Mouse (Mus musculus): ENCODE data around the gene Rab7b. TPM values are rescaled to one million over a fixed set of nuclear protein-coding genes. Genes with fewer than 3 reads are reported as not detected.

Gene Rab7b
- polyA plus RNA-seq, 1 experiment from 2014 or later: 1.2 TPM

DNA sequence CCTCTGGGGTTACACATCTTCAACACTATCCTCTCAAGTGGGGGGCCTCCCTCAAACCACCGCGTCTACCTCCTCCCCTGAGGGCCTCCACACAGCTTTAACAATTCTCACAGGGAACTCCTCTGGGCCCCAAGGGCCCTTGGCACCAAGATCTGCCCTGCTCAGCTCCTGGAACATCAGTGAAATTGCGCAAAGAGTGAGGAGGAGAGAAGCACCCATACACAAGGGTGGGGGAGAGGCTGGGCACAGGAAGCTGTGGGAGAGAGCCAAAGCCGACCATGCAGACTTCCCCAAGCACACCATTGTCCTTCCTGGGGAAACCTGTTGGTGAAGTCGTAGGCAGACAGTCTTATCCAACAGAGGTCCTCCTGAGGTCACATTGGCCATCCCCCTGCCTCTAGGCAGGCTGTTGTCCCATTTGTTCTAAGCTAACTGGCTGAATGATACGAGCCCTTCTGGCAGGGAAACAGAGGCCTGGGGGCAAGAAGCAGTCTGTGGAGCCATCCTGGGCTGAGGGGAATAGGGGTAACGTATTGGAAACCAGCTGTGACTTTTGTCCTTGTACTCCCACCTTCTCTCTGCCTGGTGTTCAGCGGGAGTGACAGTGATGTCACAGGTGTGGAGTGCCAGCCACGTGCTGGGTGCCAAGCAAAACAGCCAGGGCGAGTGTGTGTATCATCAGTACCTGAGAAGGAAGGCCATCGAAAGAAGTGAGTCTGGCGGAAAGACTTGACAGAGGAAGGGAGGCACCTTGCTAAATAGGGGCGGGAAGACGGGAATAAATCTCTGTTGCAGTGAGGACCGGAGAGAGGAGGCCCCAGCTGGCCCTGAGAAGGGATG is 61.4 kb downstream of the Rab7b start:
- no peak overlapping the region for H3K27ac ChIP-seq
- H3K36me3 ChIP-seq: no peaks in the 10 kb centered on the region
- H3K27me3 ChIP-seq: no peaks in the 10 kb centered on the region
- H3K4me2 ChIP-seq: no peak overlapping the region
- H3K4me3 ChIP-seq: no peak overlapping the region
- no peak overlapping the region for H3K9ac ChIP-seq
- H3K9me3 ChIP-seq: no peaks in the 10 kb centered on the region
- ATAC-seq (ENCODE audit: low FRiP score): no peak
- WGBS: 83% methylated on average over 15 of the region's 15 CpGs
- H3K4me1 ChIP-seq (replicated peaks): 0 out of 2 replicates have a peak, but pooled peaks cover 9% of the 10 kb centered on the region

DNA sequence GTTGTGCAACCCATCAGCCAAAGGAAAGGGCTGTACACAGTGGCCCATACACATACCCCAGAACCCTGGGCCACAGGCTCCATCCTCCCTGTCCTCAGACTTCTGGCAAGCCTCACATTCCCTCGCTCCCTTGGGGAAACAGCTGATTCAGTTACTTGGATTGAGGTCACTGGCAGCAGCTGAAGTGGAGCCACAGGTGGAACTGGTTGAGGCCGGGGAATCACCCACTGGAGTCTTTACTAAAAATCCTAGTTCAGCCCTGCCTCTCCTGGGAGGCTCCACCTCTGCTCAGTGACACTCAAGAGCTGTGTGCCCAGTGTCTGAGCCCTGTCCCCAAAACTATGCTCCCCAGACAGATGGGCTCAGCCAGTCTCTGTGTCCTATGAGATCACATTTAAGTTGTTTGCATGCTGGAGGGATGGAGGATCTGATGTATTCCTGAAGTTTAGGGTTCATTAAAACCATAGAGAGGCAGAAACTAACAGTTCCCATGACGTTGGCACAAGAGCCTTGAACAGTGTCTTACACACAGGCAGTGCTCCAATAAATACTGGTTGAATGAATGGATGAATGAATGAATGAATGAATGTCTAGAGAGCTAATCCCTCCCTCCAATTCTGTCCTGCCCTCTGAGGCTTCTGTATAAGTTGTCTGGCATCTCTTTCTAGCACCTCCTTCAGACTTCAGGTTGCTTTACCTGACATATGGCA is 62.8 kb downstream of the Rab7b start:
- H3K4me1 ChIP-seq (replicated peaks): 0 out of 2 replicates have a peak, but pooled peaks cover 9% of the 10 kb centered on the region
- H3K9ac ChIP-seq: no peak overlapping the region
- ATAC-seq (ENCODE audit: low FRiP score): no peak
- H3K27ac ChIP-seq: no peak overlapping the region
- no peaks in the 10 kb centered on the region for H3K27me3 ChIP-seq
- H3K4me2 ChIP-seq: no peak overlapping the region
- H3K36me3 ChIP-seq: no peaks in the 10 kb centered on the region
- WGBS: 77% methylated on average over 3 of the region's 3 CpGs
- no peak overlapping the region for H3K4me3 ChIP-seq
- H3K9me3 ChIP-seq: no peaks in the 10 kb centered on the region

DNA sequence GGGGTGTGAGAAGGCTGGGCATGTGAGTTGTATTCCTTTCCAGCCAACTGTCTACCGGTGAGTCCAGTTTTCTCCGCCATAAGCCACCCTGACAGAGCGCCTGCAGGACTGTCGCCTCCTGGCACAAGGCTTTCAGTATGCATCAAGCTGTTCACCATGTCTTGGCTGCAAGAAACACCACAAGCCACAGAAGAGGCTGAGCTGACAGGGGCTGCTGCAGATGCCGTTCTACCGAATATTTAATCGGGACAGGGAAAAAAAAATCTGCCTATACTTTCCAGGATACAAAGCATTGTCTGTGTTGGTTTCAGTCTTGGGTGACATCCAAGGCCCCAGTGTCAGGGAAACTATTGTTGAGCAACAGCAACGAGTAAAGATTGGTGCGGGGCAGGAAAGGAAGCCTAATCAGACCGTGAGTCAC is 63.4 kb downstream of the Rab7b start:
- H3K27me3 ChIP-seq: no peaks in the 10 kb centered on the region
- H3K4me2 ChIP-seq: no peak overlapping the region
- H3K36me3 ChIP-seq: no peaks in the 10 kb centered on the region
- H3K4me3 ChIP-seq: no peak overlapping the region
- no peak overlapping the region for H3K27ac ChIP-seq
- no peak for ATAC-seq (ENCODE audit: low FRiP score)
- no peak overlapping the region for H3K9ac ChIP-seq
- WGBS: 57% methylated on average over 10 of the region's 10 CpGs
- H3K4me1 ChIP-seq (replicated peaks): 0 out of 2 replicates have a peak, but pooled peaks cover 9% of the 10 kb centered on the region
- H3K9me3 ChIP-seq: no peaks in the 10 kb centered on the region

DNA sequence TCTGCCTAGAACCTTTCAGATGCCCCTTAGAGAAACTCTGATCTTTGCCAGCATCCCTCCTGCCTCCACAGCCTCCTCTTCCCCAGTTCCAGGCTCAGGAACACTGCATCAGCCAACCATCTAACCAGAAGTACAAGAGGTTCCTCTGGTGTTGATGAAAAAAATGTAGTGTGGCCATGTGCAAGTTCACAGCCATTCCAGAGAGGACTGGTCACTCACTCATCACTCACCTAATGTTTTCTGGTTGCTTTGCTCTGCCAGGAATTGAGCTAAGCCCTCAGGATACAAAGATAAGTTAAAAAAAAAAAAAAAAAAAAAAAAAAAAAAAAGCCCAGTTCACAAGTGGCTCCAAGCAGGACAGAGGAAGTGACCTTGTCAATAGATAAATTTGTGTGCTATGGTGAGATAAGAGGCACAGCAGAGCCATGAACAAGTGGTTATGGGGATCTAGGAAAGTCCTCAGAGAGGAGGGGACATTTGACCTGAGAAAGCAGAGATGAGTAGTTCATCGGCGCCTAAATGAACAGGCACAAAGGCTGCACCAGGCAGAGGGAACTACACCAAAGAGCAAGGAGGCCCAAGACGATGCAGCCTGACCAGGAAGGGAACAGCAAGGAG is 65.8 kb downstream of the Rab7b start:
- Histone ChIP-seq H3K36me3 (no peaks in the 10 kb centered on the region), H3K9ac (no peak overlapping the region), H3K4me3 (no peak overlapping the region), H3K4me2 (no peak overlapping the region), H3K27me3 (no peaks in the 10 kb centered on the region), H3K9me3 (no peaks in the 10 kb centered on the region), H3K4me1 (replicated peaks) (0 out of 2 replicates have a peak, but pooled peaks cover 9% of the 10 kb centered on the region), H3K27ac (no peak overlapping the region)
- 79% methylated on average over 3 of the region's 3 CpGs for WGBS
- no peak for ATAC-seq (ENCODE audit: low FRiP score)

DNA sequence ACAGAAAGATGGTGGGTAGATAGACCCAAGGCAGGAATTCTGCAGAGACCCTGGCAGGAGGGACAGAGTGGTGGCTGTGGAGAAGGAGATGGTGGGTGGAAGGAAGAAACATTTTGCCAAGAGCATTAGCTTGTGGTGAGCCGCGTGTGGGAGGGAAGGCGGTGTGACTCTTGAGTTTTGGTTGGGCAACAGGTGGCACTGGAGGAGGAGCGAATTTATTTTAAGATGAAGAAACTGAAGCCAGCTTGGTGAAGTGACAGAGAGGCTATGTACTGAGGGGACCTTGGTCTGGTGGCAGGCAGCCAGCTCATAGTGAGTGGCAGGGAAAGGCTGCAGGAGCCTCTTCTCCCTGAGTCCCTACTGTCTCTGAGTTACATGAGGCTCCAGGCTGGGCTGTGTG is 66.4 kb downstream of the Rab7b start:
- H3K4me1 ChIP-seq (replicated peaks): 0 out of 2 replicates have a peak, but pooled peaks cover 9% of the 10 kb centered on the region

DNA sequence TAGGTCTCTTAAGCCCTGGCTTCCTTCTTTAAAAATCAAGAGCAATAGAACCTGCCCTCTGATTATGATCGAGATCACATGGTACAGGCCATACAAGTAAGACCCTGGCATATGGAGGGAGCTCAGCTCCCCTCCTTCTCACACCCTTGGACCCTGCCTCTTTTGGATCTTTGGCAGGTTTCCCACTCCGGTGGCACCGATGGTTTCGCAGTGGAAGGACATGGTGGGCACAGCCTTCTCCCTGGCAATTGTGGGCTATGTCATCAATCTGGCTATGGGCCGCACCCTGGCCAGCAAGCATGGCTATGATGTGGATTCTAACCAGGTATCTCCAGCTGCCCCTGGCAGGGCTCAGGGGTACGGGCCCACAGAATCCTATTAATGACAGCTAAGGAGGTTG is 68.7 kb downstream of the Rab7b start:
- Histone ChIP-seq H3K27me3 (no peaks in the 10 kb centered on the region), H3K27ac (no peak overlapping the region), H3K4me1 (replicated peaks) (0 out of 2 replicates have a peak, but pooled peaks cover 3% of the 10 kb centered on the region), H3K4me3 (no peak overlapping the region), H3K9me3 (no peaks in the 10 kb centered on the region), H3K36me3 (no peaks in the 10 kb centered on the region), H3K4me2 (no peak overlapping the region), H3K9ac (no peak overlapping the region)
- 88% methylated on average over 6 of the region's 6 CpGs for WGBS
- ATAC-seq (ENCODE audit: low FRiP score): no peak

More for the DNA sequence above, 66.4 kb downstream of the Rab7b start:
- H3K36me3 ChIP-seq: no peaks in the 10 kb centered on the region
- H3K9me3 ChIP-seq: no peaks in the 10 kb centered on the region
- H3K4me3 ChIP-seq: no peak overlapping the region
- WGBS: 92% methylated on average over 4 of the region's 4 CpGs
- no peak overlapping the region for H3K9ac ChIP-seq
- no peak for ATAC-seq (ENCODE audit: low FRiP score)
- H3K4me2 ChIP-seq: no peak overlapping the region
- no peak overlapping the region for H3K27ac ChIP-seq
- H3K27me3 ChIP-seq: no peaks in the 10 kb centered on the region

DNA sequence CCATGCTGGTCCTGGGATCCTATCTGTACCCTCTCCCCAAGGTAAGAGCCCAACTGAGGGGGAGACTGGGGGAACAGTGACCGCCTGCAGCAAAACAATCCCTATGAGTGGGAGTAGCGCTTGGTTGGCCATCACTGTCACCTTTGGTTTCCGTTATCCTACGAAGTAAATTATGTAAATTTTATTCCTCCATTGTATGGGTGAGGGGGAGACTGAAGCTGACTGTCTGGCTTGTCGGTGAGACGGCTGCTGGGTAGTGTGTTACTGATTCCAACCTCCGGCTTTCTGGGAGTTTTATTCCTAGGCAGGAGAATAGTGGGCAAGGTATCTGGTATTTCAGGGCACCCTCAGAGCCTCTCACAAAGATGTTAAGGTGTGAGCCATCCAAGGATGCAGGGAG is 70.3 kb downstream of the Rab7b start:
- Histone ChIP-seq H3K4me3 (no peak overlapping the region), H3K9me3 (no peaks in the 10 kb centered on the region), H3K36me3 (no peaks in the 10 kb centered on the region), H3K27me3 (no peaks in the 10 kb centered on the region), H3K27ac (no peak overlapping the region), H3K4me1 (replicated peaks) (no peaks in the 10 kb centered on the region), H3K4me2 (no peak overlapping the region), H3K9ac (no peak overlapping the region)
- 41% methylated on average over 7 of the region's 7 CpGs for WGBS
- no peak; the same call in 1 of the 2 replicates for ATAC-seq (ENCODE audit: low FRiP score)

DNA sequence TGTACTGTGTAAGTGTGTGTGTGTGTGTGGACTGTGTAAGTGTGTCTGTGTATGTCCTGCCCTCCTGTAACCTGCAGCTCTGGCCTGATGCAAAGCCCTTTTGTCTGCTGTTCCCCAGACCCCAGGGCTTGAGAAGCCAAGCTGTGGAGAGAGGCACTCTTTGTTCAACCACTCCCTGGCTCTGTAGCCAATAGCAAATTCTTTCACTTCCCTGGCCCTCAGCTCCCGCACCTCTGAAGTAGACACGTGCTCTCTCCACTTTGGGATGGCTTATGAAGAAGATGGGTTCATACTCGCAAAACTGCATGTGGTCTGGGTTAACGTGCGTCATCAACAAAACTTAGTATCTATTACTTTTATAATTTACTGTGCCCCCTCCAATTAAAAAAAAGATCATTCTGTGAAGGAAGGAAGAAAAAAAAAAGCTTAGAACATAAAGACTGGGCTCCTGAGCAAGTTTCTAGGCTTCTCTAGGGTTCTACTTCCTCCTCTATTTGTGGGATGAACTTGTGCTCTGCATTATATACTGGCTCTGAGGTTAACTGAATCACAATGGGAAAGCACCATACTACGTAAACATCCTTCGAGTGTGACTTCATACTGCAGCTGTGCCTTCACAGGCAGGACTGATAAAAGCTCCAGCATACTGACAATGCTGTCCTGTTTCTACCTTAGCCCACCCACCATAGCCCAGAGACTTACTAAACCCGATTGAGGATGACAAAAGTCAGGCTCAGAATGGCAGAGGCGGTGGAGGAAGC is 71.4 kb downstream of the Rab7b start:
- Histone ChIP-seq H3K27ac (no peak overlapping the region), H3K4me2 (no peak overlapping the region), H3K36me3 (no peaks in the 10 kb centered on the region), H3K27me3 (no peaks in the 10 kb centered on the region), H3K9ac (no peak overlapping the region), H3K9me3 (no peaks in the 10 kb centered on the region), H3K4me3 (no peak overlapping the region), H3K4me1 (replicated peaks) (no peaks in the 10 kb centered on the region)
- no peak for ATAC-seq (ENCODE audit: low FRiP score)
- 69% methylated on average over 9 of the region's 9 CpGs for WGBS

DNA sequence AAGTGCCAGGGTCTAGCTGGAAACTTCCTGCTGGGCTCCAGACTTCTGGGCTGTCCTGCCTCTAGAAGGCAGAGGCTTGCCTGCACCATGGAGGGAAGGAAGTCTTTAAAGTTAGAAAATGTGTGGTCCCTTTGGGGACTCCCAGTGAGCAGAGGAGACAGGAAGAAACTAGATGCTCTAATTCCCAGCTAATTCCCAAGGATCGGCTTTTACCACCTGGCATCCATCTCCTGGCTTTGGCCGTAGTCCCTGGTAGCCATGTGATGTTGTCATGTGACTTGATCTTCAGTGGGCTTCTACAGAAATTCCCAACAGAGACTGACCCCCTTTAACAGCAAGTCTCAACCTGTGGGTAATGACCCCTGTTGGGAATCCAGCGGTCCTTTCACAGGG is 71.9 kb downstream of the Rab7b start:
- Histone ChIP-seq H3K27ac (no peak overlapping the region), H3K4me1 (replicated peaks) (peaks cover 2% of the 10 kb centered on the region), H3K9me3 (no peaks in the 10 kb centered on the region), H3K36me3 (no peaks in the 10 kb centered on the region), H3K27me3 (no peaks in the 10 kb centered on the region), H3K4me3 (no peak overlapping the region), H3K4me2 (no peak overlapping the region), H3K9ac (no peak overlapping the region)
- no peak for ATAC-seq (ENCODE audit: low FRiP score)
- 87% methylated on average over 3 of the region's 3 CpGs for WGBS

DNA sequence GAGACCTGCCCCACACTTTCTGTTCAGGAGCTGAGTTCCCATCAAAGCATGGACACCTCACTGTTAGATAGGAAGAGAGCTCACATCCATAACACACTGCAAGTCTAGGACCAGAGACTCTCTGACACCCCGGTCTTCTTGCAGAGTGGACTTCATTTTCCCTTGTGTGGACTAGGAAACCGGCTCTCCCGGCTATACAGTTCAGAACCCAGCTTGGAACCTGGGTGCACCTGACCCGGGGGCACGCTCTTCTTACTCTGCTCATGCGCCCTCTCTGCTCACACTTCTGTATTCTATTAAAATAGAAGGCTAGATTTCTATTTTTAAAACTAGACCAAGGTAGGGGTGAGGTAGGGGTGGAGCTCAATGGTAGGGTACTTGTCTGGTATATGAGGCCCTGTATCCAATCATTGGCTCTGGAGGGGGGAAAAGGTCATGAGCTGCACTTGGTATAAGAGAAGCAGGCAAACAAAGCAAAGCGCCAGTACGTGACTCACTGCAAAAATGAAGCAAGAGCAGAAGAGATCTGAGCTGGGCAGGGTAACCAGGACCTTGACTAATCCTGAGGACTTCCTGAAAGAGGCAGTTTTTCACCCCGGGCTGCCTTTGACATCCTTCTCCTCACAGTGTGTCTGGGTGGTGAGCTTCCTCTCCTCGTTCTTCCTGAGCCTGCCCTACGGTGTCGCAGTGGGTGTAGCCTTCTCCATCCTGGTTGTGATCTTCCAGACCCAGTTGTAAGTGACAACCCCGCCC is 72.8 kb downstream of the Rab7b start:
- no peaks in the 10 kb centered on the region for H3K27me3 ChIP-seq
- ATAC-seq (ENCODE audit: low FRiP score): no peak
- no peak overlapping the region for H3K9ac ChIP-seq
- H3K4me2 ChIP-seq: no peak overlapping the region
- no peaks in the 10 kb centered on the region for H3K9me3 ChIP-seq
- no peaks in the 10 kb centered on the region for H3K36me3 ChIP-seq
- H3K4me1 ChIP-seq (replicated peaks): peaks cover 3% of the 10 kb centered on the region
- H3K4me3 ChIP-seq: no peak overlapping the region
- 87% methylated on average over 13 of the region's 13 CpGs for WGBS
- H3K27ac ChIP-seq: no peak overlapping the region

DNA sequence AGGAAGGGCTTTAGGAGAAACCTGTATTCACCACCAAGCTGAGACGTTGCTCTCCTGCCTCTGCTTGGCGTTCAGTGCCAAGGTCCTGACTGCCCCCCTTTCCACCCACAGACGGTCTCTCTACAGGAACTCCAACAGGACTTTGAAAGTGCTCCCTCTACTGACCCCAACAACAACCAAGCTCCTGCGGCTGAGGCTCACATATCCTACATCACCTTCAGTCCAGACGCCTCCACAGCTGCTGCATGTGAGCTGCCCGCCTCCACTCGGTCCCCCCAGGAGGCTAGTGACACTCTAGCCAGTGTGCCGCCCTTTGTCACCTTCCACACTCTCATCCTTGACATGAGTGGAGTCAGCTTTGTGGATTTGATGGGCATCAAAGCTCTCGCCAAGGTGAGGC is 75.2 kb downstream of the Rab7b start:
- H3K9me3 ChIP-seq: no peaks in the 10 kb centered on the region
- ATAC-seq (ENCODE audit: low FRiP score): no peak
- 62% methylated on average over 9 of the region's 9 CpGs for WGBS
- no peak overlapping the region for H3K9ac ChIP-seq
- no peak overlapping the region for H3K27ac ChIP-seq
- H3K4me3 ChIP-seq: no peak overlapping the region
- H3K36me3 ChIP-seq: no peaks in the 10 kb centered on the region
- no peak overlapping the region for H3K4me2 ChIP-seq
- H3K27me3 ChIP-seq: 0 out of 2 replicates have a peak, but pooled peaks cover 5% of the 10 kb centered on the region
- peaks cover 3% of the 10 kb centered on the region for H3K4me1 ChIP-seq (replicated peaks)

All from hindbrain, embryonic 13.5 days (tissue).